Mouse (Mus musculus) spleen, embryonic (tissue): ENCODE measurements around the gene Ubl3.

ENCODE experiments used
- CTCF ChIA-PET: fragments of 350-600 bp; sonication (Branson Sonifier 250); formaldehyde crosslinking; loops from one replicate; lab custom pipeline; 2022; lab: Charles Lee

Gene Ubl3

DNA sequence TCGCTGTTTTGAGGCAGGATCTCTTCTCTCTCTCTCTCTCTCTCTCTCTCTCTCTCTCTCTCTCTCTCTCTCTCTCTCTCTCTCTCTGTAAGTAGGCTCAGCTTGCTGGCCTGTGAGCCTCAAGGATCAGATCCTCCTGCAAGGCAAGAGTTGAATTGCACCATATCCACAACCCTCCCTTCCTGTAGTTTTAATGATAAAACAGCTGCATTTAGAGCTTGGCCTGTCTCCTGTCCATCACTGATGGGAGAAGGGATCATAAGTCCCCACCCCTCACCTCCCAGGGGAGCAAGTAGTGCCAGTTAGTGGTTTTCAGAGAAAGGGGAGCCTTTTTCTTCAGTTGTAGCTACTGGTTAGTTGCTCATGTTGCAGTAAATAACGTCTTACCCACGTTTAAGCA is 11.5 kb upstream of the Ubl3 start:
- CTCF ChIA-PET: interaction anchor here (1.1 kb wide), 1 partner anchor 13 kb away, joined by 4 read pairs; no protein-coding TSS in a partner anchor

DNA sequence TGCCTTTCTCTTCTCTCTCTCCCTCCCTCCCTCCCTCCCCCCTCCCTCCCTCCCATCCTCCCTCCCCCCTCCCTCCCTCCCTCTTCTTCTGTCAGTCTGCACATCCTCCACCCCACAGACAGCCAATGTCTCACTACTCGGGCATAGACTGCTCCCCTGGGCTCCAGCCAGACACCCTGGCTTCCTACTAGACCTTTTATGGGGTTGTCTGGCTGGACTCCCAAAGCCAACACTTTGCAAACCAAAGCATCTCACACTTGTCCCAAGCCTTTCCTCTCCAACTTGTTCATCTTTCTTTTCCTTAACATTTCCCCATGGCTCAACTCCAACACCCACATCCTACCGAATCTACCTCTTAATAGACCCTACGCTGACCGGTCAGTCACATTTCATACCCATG is 10.7 kb upstream of the Ubl3 start:
- CTCF ChIA-PET: no interaction called here

DNA sequence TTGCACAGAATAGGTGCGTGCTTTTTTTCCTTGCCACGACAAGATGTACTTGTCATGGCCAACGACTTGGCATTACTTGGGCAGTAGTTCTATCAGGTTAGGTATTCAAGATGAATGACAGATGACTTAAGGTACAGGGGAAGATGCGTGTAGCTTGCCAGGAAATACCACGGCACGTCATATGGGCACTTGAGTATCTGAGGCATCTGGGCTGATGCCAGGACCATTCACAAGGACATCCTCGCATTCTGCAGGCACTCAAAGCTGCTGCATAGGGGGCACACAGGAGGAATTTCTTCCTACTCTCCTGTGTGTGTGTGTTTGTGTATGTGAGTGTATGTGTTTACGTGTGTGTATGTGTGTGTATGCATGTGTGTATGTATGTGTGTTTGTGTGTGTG is 9.6 kb upstream of the Ubl3 start:
- CTCF ChIA-PET: no interaction called here

DNA sequence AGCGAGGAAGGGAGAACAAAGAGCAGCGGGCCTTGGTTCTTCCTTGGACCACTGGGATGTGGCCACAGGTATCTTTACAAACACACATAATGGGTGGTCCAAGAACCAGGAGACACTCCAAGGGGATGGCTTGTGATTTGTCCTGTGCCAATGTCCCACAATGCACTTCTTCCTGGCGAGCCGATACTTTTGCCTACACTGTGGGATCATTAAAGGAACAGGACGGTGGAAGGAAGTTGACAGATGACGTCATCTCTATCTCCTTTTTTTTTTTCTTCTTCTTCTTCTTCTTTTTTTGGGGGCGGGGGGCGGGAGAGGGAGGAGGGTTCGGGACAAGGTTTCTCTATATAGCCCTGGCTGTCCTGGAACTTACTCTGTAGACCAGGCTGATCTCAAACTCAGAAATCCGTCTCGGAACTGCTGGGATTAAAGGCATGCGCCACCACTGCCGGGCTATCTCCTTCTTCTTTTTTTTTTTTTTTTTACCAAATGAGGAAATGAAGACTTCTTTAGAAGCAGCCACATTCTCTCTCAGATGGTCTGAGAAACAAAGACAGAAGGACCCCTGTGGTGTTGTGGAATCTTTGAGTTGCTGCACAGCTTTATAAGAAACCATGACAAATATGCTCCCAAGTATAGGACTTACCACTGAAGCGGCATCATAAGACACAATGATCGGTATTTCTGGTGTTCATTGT is 6.8 kb upstream of the Ubl3 start:
- CTCF ChIA-PET: no interaction called here

DNA sequence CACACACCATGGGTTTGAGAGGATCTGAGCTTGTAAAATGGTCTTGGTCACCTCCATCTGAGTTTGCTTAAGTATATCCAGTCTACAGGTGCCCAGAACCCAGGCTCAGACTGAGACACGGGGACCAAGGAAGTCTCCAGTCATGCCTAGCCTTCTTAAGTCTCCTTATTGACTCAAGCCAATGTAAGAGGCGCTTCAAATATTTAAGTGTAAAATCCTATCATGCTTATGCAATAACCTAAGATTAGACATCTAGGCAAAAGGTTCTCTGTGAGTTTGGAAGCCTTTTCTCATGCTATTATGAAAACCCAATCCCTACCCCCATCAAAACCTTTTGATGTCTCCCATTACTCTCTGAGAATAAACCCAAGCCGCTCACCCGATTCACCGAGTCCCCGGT is 5.9 kb upstream of the Ubl3 start:
- CTCF ChIA-PET: no interaction called here

DNA sequence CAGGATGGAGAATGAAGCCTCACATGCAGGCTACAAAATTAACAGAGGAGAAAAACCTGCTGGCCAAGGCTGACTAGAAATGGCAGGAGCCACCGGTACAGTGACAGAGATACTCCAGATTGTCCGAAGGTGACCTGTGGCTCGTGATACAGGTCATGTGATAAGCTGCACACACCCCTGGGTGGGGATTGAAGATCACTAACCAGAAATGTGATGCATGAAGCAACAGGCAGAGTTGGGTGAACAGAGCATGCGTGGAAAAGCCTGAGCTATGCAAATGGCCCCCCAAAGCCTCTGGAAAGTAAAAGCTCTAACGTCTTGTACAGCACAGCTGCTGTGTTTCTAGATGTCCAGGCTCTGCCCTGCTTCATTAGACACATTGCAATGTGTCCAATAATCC is 3.9 kb upstream of the Ubl3 start:
- CTCF ChIA-PET: no interaction called here

DNA sequence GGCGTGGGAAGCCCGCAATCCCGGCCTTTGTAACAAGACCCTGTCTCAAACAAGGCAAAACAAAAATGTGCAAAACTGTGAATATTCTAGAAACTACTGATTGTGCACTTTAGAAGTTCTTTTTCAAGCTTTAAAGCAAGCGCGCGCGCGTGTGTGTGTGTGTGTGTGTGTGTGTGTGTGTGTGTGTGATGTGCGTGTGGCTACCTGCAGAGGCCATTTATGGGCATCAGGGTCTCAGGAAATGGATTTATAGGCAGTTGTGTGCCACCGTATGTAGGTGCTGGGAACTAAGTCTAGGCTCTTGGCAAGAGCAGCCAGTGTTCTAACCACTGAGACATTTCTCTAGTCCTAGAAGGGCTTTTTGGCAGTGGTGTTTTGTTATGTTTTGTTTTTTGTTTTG is 2.6 kb upstream of the Ubl3 start:
- CTCF ChIA-PET: interaction anchor here (0.6 kb wide), 1 partner anchor 9 kb away, joined by 9 read pairs; no protein-coding TSS in a partner anchor

DNA sequence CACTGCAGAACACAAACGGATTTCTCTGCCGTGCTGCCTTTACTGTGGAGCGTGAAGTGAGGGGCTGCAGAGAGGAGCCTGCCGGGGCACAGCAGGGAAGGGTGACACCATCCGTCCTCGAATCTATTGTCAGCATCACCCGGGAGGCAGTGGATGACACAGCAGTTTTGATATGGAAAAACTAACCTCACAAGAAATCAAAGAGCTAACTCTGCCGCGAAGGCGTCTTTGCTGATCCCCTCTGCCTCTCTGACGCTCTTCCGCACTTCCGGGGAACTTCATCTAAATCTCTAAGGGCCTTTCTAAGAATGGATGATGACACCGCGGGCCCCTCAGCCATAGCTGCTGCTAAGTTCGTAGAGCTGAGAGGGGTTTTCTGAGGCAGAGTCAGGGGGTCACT is 2.1 kb upstream of the Ubl3 start:
- CTCF ChIA-PET: interaction anchor here (0.6 kb wide), 1 partner anchor 8 kb away, joined by 9 read pairs; no protein-coding TSS in a partner anchor

DNA sequence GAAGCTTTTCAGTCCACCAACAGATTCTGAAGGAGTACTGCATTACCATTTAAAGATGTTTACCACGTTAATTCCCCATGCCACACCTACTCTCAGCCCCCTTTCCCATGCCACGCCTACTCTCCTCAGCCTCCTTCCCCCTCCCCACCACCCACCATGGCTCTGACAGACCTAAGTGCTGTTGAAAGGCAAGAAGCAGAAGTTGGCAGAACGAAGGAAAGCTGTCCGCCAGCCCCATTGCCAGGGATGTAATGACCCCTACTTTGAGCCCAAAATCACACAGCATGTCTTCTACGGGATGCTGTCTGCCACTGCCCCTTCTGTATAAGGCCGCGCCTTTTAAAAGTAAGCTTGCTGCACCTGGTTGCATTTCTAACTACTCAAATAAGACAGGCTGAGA is 1.7 kb upstream of the Ubl3 start:
- CTCF ChIA-PET: interaction anchor here (0.6 kb wide), 1 partner anchor 182 kb away, joined by 3 read pairs; no protein-coding TSS in a partner anchor

DNA sequence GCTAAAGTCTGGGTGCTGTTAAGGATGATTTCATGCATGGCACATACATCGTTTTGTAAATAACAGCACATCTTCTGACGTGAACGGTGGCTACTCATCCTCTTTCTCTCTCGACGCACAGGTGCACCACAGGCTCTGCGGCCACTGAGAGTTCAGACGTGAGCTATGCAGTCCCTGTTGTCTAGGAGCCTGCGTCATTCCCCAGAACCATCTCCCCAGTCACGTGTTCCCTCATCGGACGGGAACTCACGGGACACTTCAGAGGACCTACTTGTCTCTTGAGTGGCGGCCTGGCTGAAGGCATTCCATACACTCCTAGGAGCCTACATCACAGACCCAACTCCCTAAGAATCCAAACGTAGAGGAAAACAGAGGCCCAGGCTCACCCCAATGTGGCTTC is 1.1 kb upstream of the Ubl3 start:
- CTCF ChIA-PET: interaction anchor here (0.6 kb wide), 1 partner anchor 181 kb away, joined by 3 read pairs; no protein-coding TSS in a partner anchor

DNA sequence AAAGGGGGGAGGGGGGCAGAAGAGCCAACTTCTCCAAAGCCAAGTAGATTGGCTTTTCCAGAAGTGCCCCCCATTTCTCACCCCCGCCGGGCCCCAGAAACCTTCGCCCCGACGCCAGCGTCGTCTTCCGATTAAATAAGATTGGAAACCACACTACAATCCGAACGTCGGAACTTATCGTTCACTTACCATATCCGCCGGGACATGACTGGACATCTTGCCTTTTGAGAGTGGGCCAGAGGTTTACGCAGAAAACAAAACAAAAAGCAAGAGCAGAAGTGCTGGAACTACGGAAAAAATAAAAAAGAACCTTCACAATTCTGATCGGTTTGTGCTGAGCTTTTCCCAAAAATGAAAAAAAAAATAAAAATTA is 839 bp downstream of the Ubl3 start:
- CTCF ChIA-PET: interaction anchor here (0.5 to 1.0 kb wide), 7 partner anchors 13 to 1516 kb away, joined by 3 to 7 read pairs (median 3); no protein-coding TSS in a partner anchor

DNA sequence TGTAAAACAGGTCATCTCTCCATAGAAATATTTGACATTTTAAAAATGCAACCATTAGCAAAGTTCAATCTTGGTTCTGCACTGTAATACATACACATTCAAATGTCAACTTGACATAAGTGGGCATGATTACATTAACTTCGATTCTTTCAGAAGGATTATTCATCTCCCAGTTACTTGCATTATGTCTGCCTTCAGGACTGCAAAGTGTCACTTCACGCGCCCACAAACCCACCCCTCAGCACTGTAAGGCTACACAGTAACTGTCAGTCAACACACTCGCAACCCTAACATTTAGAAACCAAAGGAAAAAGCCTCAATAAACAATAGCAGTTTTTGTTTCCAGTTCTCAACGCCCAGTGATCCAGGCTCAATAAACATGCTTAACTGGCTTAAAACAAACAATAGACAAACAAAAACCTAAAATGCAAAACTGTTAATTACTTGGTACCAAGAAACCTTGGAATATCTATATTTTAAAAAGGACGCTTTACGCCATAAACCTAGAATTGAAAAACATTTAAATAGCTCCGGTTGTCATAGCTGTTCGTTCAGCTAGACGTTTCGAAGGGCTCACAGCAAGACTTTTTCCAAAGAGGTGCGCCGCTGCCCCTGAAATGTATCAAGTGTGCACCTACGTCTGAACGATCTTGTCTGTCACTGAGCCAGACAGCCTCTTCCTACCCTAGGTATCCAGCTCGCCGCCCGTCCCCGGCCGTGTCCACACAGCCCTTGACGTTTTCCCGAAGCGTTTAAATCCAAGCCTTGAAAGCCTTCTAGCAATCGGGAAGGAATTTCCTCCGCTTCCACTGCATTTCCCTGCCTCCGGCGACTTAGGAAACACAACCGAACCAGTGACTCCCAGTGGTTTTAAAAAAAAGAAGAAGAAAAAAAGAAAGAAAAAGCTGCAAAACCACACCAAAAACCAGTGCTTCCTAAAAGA is 1.5 kb downstream of the Ubl3 start:
- CTCF ChIA-PET: interaction anchor here (0.5 to 1.0 kb wide), 6 partner anchors 14 to 1515 kb away, joined by 3 to 7 read pairs (median 3); no protein-coding TSS in a partner anchor

DNA sequence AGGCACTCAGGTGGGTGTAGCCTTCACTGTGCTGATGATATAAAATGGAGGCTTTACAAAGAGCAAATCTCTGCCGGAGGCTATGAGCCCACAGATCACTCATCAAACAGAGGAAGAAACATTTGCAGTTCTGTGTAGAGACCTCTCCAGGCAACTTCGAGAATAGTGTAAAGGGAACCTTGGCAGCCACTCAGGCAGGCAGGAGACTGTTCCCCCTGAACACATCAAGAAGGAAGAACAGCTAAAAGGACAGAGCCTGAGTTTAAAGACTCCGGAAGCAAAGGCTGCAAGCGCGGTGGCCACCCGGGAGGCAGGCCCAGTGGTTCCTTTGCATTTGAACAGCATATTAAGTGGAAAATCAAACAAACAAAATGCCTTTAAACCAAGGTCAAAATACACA is 2.2 kb downstream of the Ubl3 start:
- CTCF ChIA-PET: no interaction called here

DNA sequence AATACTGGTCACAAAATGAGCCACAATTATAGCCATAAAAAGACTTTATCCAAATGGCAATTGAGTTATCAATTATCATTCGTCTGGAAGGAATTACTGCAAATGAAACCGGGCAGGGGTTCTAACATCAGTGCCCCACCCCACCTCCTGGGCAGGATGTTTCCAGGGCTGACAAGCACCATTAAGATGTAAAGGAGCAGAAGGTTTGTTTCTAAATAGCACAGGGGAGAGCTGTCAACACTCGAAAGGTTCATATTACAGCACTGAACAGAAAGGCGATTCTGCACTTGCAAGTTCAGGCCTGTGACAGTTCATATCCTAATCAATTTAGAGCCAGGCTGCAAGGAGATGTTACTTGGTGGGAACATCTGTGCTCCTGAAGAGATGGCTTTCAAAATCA is 3.3 kb downstream of the Ubl3 start:
- CTCF ChIA-PET: no interaction called here

DNA sequence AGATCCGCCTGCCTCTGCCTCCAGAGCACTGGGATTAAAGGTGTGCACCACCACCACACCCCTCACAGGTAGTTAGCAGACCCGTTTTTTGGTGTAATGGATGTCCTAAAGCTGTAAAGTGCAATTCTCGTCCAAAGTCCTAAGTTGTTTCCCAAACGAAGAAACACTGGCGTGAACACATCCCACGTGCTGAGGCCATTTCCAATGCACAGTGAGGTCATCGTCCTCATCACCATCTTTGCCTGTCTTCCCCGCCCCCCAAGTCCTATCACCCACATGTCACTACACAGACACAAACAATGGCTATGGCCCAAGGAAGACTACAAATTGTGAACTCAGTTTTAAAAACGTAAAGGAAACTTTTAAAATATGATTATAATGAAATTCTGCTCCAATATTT is 4.0 kb downstream of the Ubl3 start:
- CTCF ChIA-PET: interaction anchor here (0.6 kb wide), 1 partner anchor 51 kb away, joined by 3 read pairs; no protein-coding TSS in a partner anchor

DNA sequence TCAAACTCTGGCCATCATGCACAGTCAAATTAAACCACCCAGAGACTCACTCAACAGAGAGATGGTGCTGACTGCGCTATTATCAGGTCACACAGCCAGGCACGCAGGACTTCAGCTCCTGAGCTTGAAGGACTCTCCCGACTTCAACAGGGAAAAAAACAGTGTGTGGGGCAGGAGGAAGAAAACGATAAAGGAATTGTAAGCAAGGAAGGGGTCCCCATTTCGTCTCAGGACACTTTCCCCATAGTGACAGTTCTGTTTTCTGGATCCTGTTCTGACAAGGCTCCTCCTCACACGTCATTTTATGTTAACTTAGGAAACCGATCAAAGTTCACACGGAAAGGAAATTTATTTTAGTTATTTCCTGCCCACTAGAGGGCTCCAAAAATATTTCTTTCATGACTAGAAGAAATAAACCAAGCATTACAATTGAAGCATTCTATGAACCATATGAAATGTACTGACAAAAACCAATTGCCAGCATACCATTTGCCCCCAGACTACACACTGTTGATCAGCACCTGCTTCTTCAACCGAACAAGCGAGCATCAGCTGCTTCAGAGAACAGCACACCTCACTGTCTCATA is 4.6 kb downstream of the Ubl3 start:
- CTCF ChIA-PET: interaction anchor here (0.6 kb wide), 1 partner anchor 51 kb away, joined by 3 read pairs; no protein-coding TSS in a partner anchor

DNA sequence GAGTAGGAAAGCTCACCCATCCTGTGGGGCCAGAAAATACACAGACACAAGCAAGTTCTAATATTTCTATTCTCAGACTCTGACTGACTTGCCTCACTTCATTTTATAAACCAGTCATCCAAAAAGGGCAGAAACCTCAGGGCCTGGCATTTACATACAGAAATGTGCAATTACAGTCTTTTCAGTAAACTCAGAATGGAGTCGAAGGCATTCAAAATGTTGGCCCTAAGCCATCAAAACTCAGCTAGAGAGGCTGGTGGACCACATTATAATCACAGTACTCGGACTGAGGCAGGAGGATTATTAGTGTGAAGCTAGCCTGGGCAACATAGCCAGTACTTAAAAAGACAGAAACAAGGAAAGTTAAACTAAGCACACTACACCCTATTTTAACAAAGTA is 5.6 kb downstream of the Ubl3 start:
- CTCF ChIA-PET: interaction anchor here (1.1 kb wide), 1 partner anchor 68 kb away, joined by 3 read pairs; no protein-coding TSS in a partner anchor

DNA sequence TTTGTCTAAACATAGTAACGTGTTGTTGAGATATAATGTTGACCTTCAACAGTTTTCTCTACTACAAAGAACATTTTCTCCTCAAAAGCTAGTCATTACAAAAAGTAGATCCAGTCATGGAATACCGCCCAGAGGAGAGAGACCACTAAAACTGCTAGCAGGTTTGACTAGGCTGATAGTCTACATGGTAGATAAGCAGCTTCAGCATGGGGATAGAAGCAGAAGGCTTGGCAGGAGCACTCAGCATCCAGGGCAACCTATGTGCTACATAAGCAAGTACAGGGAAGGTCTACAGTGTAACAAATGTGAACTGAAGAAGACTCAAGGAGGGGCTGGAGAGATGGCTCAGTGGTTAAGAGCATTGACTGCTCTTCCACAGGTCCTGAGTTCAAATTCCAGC is 7.9 kb downstream of the Ubl3 start:
- CTCF ChIA-PET: no interaction called here

DNA sequence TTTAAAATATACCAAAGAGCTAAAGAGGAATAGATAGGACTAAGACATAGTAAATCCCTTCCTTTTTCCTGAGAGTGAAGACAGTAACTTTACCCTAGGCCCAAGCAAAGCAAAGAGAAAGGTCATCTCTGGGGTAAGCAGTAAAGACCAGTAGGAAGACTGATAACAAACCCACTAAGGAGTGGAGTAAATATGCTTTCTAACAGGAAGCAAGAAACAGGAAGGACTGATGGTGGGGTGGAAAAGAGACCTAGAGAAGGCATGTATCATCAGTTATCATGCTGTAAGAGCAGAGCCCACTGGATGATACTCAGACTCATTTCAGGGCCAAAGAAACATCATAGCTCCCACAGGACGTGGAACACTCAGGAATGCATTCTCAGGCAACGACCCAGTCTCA is 10.4 kb downstream of the Ubl3 start:
- CTCF ChIA-PET: no interaction called here

DNA sequence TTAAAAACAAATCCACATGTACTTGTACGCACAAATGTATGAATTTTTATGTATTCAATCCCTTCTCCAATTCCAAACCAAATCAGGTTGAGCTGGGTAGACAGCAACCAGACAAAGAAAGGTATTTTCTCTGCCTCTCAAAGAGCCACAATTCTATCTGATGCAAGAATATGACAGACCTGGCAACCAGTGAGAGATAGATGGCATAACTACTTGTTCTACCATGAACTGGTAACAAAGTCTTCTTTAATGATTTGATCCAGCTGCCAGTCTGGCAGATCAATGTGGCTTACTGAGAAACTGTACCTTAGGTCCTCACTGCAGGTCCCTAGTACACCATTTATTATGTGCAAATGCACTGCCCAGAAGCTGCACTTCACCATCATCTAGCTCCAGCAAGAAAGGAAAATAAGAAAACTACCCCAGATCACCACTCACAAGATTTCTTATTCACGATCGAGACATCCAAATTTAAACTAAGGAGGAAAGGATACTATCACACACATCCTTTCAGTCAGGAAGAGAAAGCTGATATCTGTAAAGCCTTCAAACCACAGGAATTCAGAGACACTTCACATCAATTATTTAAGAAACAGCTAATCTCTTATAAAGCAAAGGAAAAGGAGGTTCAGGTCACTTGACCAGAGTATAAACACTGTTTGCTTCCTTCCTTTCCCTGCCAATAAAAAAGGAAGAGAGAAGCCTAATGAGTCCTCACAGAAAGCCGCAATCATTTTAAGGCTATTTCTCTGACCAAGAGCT is 16.7 kb downstream of the Ubl3 start:
- CTCF ChIA-PET: interaction anchor here (0.6 kb wide), 1 partner anchor 43 kb away, joined by 6 read pairs; no protein-coding TSS in a partner anchor

DNA sequence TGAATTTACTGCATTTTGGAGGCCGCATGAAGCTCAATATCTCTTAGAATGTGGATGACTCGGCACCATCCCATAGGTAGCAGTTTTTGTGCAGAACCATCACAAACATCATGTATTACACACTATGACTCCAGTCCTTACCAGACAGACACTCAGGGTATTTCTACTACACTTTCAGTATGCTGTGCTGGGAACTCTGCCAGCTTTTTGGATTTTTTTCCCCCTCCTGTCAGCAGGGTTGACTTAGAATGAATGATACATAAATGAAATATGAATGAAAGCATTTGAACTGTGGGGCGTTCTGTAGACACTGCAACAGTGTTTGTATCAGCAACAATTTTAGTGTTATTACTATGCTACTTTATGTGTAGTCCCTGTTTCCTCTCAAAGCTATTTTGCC is 17.9 kb downstream of the Ubl3 start:
- CTCF ChIA-PET: interaction anchor here (0.6 kb wide), 1 partner anchor 14 kb away, joined by 5 read pairs; no protein-coding TSS in a partner anchor
